Mouse (Mus musculus) hindbrain, embryonic 10.5 days (tissue): Measurements from ENCODE around the gene Cd63. TPM values are rescaled to one million over a fixed set of nuclear protein-coding genes. Genes with fewer than 3 reads are reported as not detected.

Experiments used
- DNase-seq: peaks from one replicate; pipeline ENCODE4 v3.0.0-alpha.2; 2017; ENCODE audit warnings: low spot score
- H3K27ac ChIP-seq: fragments of 300-500 bp; sonication (generic); 2 replicates; pipeline ENCODE4 v1.5.1; 2016; ENCODE audit warnings: mild to moderate bottlenecking, moderate library complexity
- H3K27me3 ChIP-seq: fragments of 300-500 bp; sonication (generic); 2 replicates; pipeline ENCODE4 v1.6.1; 2016; ENCODE audit warnings: mild to moderate bottlenecking; ENCODE audit not compliant: poor library complexity, insufficient read depth, severe bottlenecking
- H3K36me3 ChIP-seq: fragments of 300-500 bp; sonication (generic); 2 replicates; pipeline ENCODE4 v1.6.1; 2016; ENCODE audit warnings: mild to moderate bottlenecking, moderate library complexity
- H3K4me1 ChIP-seq: fragments of 300-500 bp; sonication (generic); replicated peaks from 2 replicates; pipeline ENCODE4 v1.6.1; 2016; ENCODE audit warnings: mild to moderate bottlenecking
- H3K4me3 ChIP-seq: fragments of 300-500 bp; sonication (generic); 2 replicates; pipeline ENCODE4 v1.5.1; 2016; ENCODE audit warnings: mild to moderate bottlenecking, moderate library complexity
- H3K9me3 ChIP-seq: fragments of 300-500 bp; sonication (generic); 2 replicates; pipeline ENCODE4 v1.6.1; 2016; ENCODE audit warnings: mild to moderate bottlenecking, moderate library complexity
- WGBS: fragments of 180-500 bp; shearing (Covaris S2); methylation state at CpG from one replicate; pipeline ENCODE4 v1.1.7; 2016; 5-methylcytosine and 5-hydroxymethylcytosine counted together
- polyA plus RNA-seq: library from polyadenylated mRNA; unstranded; fragments of >200 nt; fragmentation: Nextera tagmentation; extraction: Ambion mirVana; gene quantifications from 2 replicates; pipeline ENCODE4 v1.2.1, GENCODE M21; 2016

Cd63 gene
- polyA plus RNA-seq, 1 experiment from 2014 or later: 253 TPM

GRCm38 (mm10) chr10:128921883-128922821, 21.4 kb downstream of the Cd63 start:
- H3K4me1 ChIP-seq: peaks cover 60% of the 10 kb centered on the region
- DNase-seq: no peak

DNA sequence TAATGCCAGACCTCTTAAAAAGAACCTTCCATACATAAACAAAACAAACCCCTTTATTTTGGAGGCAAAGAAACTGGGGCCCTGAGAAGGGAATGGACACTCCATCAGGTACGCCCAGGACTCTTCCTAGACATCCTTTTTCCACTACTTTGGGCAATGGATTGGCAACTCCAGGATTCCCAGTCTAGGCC, 21.9 kb downstream of the Cd63 start, which contains the start of gene Rdh5:
Gene Rdh5, minus strand, starts transcription at position 67 of the 191 bp plus-strand sequence.
- peaks cover 12% of the 10 kb centered on the region for H3K36me3 ChIP-seq
- peak within 1 kb of the TSS; percentile 78 for H3K4me3 ChIP-seq
- H3K27me3 ChIP-seq: peaks cover 5% of the 10 kb centered on the region; the same call in 1 of the 2 replicates
- H3K4me1 ChIP-seq: peaks cover 59% of the 10 kb centered on the region
- H3K9me3 ChIP-seq: no peaks in the 10 kb centered on the region
- no peak for DNase-seq
- peak within 1 kb of the TSS; percentile 91 for H3K27ac ChIP-seq
- WGBS: 18% methylated on average over 1 of the region's 1 CpGs

More at GRCm38 (mm10) chr10:128921883-128922821, 21.4 kb downstream of the Cd63 start:
- peak overlapping the region; percentile 91 for H3K27ac ChIP-seq
- peaks cover 18% of the 10 kb centered on the region for H3K36me3 ChIP-seq
- WGBS: 73% methylated on average over 16 of the region's 16 CpGs
- no peaks in the 10 kb centered on the region; the same call in 1 of the 2 replicates for H3K27me3 ChIP-seq
- no peaks in the 10 kb centered on the region for H3K9me3 ChIP-seq
- H3K4me3 ChIP-seq: peak overlapping the region; percentile 78

DNA sequence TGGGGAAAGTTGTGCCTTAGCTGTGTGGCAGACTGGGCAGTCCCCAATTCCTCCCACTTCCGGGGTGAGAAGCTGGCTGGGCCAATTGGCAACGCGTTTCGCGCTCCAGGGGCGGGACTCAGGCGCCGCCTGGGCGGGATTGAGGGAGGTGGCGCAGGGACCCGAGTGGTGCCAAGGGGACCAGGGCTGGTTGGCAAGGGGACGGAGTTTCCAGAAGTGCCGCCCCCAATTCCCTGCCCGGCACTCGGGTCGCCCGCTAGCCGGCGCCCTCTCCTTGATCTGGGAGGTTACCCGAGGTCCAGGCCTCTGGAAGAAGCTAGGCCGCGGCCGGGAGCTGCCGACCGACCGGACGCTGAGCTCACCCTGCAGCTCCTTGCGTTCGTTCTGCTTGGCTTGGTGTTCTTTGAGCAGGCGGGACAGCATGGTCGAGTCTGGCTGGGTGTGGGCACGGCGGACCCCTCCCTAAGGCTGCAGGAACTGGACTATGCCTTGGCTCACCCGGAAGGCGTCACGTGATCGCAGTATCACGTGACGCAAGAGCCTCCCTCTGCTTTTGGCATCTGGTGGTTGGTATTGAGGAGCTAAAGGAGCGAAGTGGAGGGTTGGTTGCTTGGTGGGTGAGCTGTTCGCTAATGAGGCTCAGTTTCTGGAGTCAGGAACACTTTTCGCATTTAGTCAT, 22.4 kb downstream of the Cd63 start:
- WGBS: under 1% methylated on average over 42 of the region's 42 CpGs
- H3K4me3 ChIP-seq: peak overlapping the region; percentile 78
- peaks cover 8% of the 10 kb centered on the region for H3K36me3 ChIP-seq
- H3K27me3 ChIP-seq: peaks cover 9% of the 10 kb centered on the region
- no peaks in the 10 kb centered on the region for H3K9me3 ChIP-seq
- peak overlapping the region; percentile 91 for H3K27ac ChIP-seq
- DNase-seq: peak; percentile 89
- H3K4me1 ChIP-seq: peaks cover 55% of the 10 kb centered on the region

GRCm38 (mm10) chr10:128923935-128924334, 23.1 kb downstream of the Cd63 start, which contains the start of gene Bloc1s1:
TSS of gene Bloc1s1 (minus strand) at chr10:128924035.
- H3K4me3 ChIP-seq: peak within 1 kb of the TSS; percentile 78
- WGBS: 65% methylated on average over 9 of the region's 9 CpGs
- H3K4me1 ChIP-seq: peaks cover 48% of the 10 kb centered on the region
- peak within 1 kb of the TSS; percentile 91 for H3K27ac ChIP-seq
- DNase-seq: no peak
- H3K36me3 ChIP-seq: 0 out of 2 replicates have a peak, but pooled peaks cover 3% of the 10 kb centered on the region
- H3K27me3 ChIP-seq: peaks cover 17% of the 10 kb centered on the region
- no peaks in the 10 kb centered on the region for H3K9me3 ChIP-seq

- H3K36me3 ChIP-seq: no peaks in the 10 kb centered on the region
- H3K27ac ChIP-seq: no peak overlapping the region
- H3K4me1 ChIP-seq: peaks cover 12% of the 10 kb centered on the region
- no peak overlapping the region for H3K4me3 ChIP-seq
- peaks cover 60% of the 10 kb centered on the region for H3K27me3 ChIP-seq
- H3K9me3 ChIP-seq: no peaks in the 10 kb centered on the region
- no peak for DNase-seq
- WGBS: 33% methylated on average over 4 of the region's 4 CpGs
Measured at GRCm38 (mm10) chr10:128928356-128928755, 27.6 kb downstream of the Cd63 start.

DNA sequence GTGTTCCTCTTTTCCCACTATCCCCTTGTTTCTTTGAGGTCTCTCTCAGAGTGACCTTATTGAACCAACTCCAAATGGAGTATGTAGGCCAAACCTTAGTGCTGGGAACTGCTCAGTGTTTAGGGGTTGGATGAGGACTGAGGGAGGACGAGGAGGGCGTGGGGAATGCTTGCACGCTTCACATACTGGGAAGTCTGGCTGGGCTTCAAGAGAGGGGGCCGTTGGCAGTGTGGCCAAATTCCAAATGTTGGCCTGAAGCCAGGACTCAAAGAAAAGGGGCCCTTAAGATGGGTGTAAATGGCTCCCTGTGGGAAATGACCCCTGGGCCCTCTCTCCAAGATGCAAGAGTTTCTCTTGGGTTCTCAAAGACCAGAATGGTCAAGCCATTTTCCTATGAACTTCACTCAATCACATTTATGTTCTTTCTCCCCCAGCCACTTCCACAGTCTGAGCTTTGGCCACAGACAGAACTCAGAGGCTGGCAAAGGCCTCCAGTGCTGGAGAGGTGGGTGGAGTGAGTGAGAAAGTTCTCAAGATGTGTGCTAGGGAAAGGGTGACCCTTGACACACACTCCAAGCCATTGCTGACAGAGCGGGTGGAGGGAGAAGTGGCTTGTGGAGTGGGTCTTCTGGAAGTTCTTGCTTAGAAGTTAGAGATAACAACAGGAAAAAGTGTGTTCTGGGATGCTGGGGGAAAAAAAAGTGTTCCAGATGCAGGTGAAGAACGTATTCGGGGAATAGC, 29.0 kb downstream of the Cd63 start:
- H3K4me3 ChIP-seq: no peak overlapping the region
- peaks cover 75% of the 10 kb centered on the region for H3K27me3 ChIP-seq
- DNase-seq: no peak
- H3K36me3 ChIP-seq: no peaks in the 10 kb centered on the region
- WGBS: 77% methylated on average over 7 of the region's 7 CpGs
- H3K9me3 ChIP-seq: no peaks in the 10 kb centered on the region
- no peak overlapping the region for H3K27ac ChIP-seq
- peaks cover 17% of the 10 kb centered on the region for H3K4me1 ChIP-seq

GRCm38 (mm10) chr10:128931441-128931840, 30.7 kb downstream of the Cd63 start:
- whole genome bisulfite sequencing: 86% methylated on average over 2 of the region's 2 CpGs
- Histone ChIP-seq H3K4me1 (peaks cover 17% of the 10 kb centered on the region), H3K9me3 (no peaks in the 10 kb centered on the region), H3K4me3 (no peak overlapping the region), H3K27ac (no peak overlapping the region), H3K36me3 (no peaks in the 10 kb centered on the region), H3K27me3 (peaks cover 91% of the 10 kb centered on the region)
- DNase-seq: no peak

- peaks cover 89% of the 10 kb centered on the region for H3K27me3 ChIP-seq
- WGBS: under 1% methylated on average over 26 of the region's 26 CpGs
- peaks cover 17% of the 10 kb centered on the region for H3K4me1 ChIP-seq
- 0 out of 2 replicates have a peak within 1 kb of the TSS, but pooled peaks have one; percentile 35 for H3K27ac ChIP-seq
- no peaks in the 10 kb centered on the region for H3K9me3 ChIP-seq
- H3K36me3 ChIP-seq: no peaks in the 10 kb centered on the region
- H3K4me3 ChIP-seq: peak within 1 kb of the TSS; percentile 57
- DNase-seq: peak; percentile 59
Measured at GRCm38 (mm10) chr10:128933574-128933973, 32.8 kb downstream of the Cd63 start, which contains the start of gene Itga7. TSS of gene Itga7 (plus strand) at chr10:128933818.

DNA sequence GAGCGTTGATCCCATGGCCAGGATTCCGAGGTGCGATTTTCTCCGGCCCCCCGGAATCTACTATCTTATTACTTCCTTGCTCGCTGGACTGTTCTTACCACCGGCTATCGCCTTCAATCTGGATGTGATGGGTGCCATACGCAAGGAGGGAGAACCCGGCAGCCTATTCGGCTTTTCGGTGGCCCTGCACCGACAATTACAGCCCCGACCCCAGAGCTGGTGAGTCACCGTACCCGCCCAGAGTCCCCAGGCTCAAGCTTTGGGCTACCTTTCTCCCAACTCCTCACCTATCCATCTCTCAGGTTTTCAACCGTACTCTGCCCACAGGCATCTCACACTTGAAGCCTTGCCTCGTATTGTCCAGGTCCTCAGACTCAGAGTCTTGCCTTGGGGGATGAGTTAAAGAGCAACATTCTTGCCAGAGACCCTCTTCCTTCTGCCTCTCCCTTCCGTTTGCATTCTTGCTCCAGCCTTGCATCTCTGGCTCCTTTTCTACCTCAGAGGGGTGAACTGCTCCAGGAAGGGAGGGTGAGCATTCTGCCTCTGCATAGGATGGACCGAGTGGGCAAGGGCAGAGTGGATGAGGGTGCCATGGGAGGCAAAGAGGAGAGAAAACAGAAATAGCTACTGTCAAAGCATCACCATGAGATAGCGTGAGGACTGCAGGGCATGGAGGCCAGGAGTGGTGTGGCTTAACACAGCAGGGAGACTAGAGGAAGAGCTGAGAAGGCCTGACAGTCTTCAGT, 33.4 kb downstream of the Cd63 start:
- Histone ChIP-seq H3K36me3 (no peaks in the 10 kb centered on the region), H3K9me3 (no peaks in the 10 kb centered on the region), H3K4me3 (peak overlapping the region; percentile 57), H3K4me1 (peaks cover 17% of the 10 kb centered on the region), H3K27ac (0 out of 2 replicates have a peak overlapping the region, but pooled peaks have one; percentile 35), H3K27me3 (peaks cover 83% of the 10 kb centered on the region)
- no peak for DNase-seq
- WGBS: 3% methylated on average over 21 of the region's 21 CpGs

- Histone ChIP-seq H3K4me3 (no peak overlapping the region), H3K36me3 (no peaks in the 10 kb centered on the region), H3K27ac (no peak overlapping the region), H3K27me3 (peaks cover 73% of the 10 kb centered on the region), H3K9me3 (no peaks in the 10 kb centered on the region), H3K4me1 (peaks cover 17% of the 10 kb centered on the region)
- WGBS: 64% methylated on average over 7 of the region's 7 CpGs
- no peak for DNase-seq
Measured at GRCm38 (mm10) chr10:128934997-128935787, 34.4 kb downstream of the Cd63 start.

- Histone ChIP-seq H3K9me3 (no peaks in the 10 kb centered on the region), H3K36me3 (no peaks in the 10 kb centered on the region), H3K27ac (no peak overlapping the region), H3K4me3 (no peak overlapping the region), H3K27me3 (peaks cover 66% of the 10 kb centered on the region), H3K4me1 (peaks cover 17% of the 10 kb centered on the region)
- WGBS: 78% methylated on average over 8 of the region's 8 CpGs
- DNase-seq: no peak
Measured at GRCm38 (mm10) chr10:128935826-128936440, 35.1 kb downstream of the Cd63 start.
